Mouse (Mus musculus) cerebellum, adult 9-11 months (tissue): ENCODE data around the gene Git1.
"Not testable (repeated sequence)": the region's sequence is repeated elsewhere in the genome, so short reads cannot be mapped to it uniquely, and the experiment has no call there.

ENCODE experiments used
- DNase-seq: peaks from one replicate; pipeline ENCODE4 v3.0.0; 2022

The Git1 gene

GRCm38 (mm10) chr11:77520601-77521529 lies 27.5 kb downstream of the Git1 start:
- no peak for DNase-seq

GRCm38 (mm10) chr11:77525804-77526486 lies 32.6 kb downstream of the Git1 start:
- no peak for DNase-seq

- not testable (repeated sequence) for DNase-seq
These were observed 35.1 kb downstream of the Git1 start for GRCm38 (mm10) chr11:77528420-77528819.

- DNase-seq = no peak
These were observed 36.3 kb downstream of the Git1 start for GRCm38 (mm10) chr11:77529644-77530043.

- DNase-seq = no peak
These were observed 37.5 kb downstream of the Git1 start for GRCm38 (mm10) chr11:77530862-77531261.

GRCm38 (mm10) chr11:77532202-77532846 lies 39.0 kb downstream of the Git1 start:
- no peak for DNase-seq

- DNase-seq = no peak
These were observed 51.9 kb downstream of the Git1 start for GRCm38 (mm10) chr11:77545261-77545660.
